Comparison of ENCODE assay signal across 9 mouse cellular contexts in the genomic region with DNA sequence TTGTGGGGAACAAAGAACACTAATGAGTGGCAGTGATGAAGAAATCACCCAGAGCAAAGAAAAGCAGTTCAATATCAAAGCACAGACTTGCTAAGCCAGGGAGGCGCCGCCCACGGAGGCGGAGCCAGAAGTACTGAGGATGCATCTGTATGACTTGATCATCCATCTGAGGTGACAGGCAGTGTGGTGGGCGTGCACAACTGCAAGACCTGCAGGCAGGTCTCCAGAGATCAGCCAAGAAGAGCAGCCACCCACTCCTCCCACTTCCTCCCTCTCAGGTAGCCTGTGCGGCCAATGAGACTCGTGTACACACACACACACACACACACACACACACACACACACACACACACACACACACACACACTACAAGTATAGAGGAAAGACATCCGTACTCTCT.
DNase-seq lines count a peak whose midpoint lies in the region; ATAC-seq and TF ChIP-seq lines count a peak whose summit lies in the region.
"Had no signal": no experiment of that assay in that cellular context is flagged by ENCODE, and none has a peak within 500 bp of the region (broad histone marks: within the 10 kb centered on the region; RNA-seq: fewer than 3 reads in every experiment).

No protein-coding gene starts in this region.

- H3K27ac ChIP-seq in heart, postnatal 0 days (ENCODE audit: low read depth): no peak overlapping the region
- no peak overlapping the region for H3K27ac ChIP-seq in CH12.LX (ENCODE audit: insufficient read depth, low read depth)
- H3K27ac ChIP-seq: limb, embryonic 13.5 days had no signal

- no peaks in the 10 kb centered on the region for H3K27me3 ChIP-seq in heart, postnatal 0 days (ENCODE audit: control insufficient read depth, insufficient read depth, low read length)
- peaks cover 10% of the 10 kb centered on the region for H3K27me3 ChIP-seq in CH12.LX (replicated peaks)

- H3K4me3 ChIP-seq in heart, postnatal 0 days (ENCODE audit: low read depth, low read length): no peak overlapping the region
- peak overlapping the region in 1 of 3 experiments; percentile 13 for H3K4me3 ChIP-seq in CH12.LX (replicated peaks in 1 of 3; ENCODE audit: low read depth in 2 of 3, low read length in 2 of 3, poor library complexity in 1 of 3)
- H3K4me3 ChIP-seq: limb, embryonic 13.5 days had no signal

- no peaks in the 10 kb centered on the region for H3K79me2 ChIP-seq in CH12.LX (replicated peaks; ENCODE audit: control insufficient read depth, extremely low read depth, insufficient read depth, poor library complexity, severe bottlenecking)

- peak; percentile 15 for DNase-seq in heart, postnatal 0 days (ENCODE audit: low spot score)
- no peak for DNase-seq in heart, adult 9 months (ENCODE audit: low spot score in 2 of 2)
- DNase-seq in CH12.LX (ENCODE audit: extremely low read depth): peak; percentile 85
- peak; percentile 54 to 77 for DNase-seq in left cerebral cortex, adult 18-20 months (ENCODE audit: low spot score in 2 of 2)
- peak; percentile 80 to 89 for DNase-seq in thymus, postnatal 36 days
- no peak for DNase-seq in ovary, postnatal 10 days (ENCODE audit: low spot score)

- no peak for TF ChIP-seq CTCF in heart, postnatal 0 days (IDR thresholded peaks at IDR 0.05; ENCODE audit: low read depth)
- no peak for TF ChIP-seq CTCF in CH12.LX (conservative IDR thresholded peaks at IDR 0.05 in 1 of 2, IDR thresholded peaks at IDR 0.05 in 1 of 2; ENCODE audit: low read depth in 2 of 2, low read length in 2 of 2)

- in situ Hi-C loops in CH12.LX (cut with MboI; ENCODE audit: low pct_ligation_motif_present, low pct_unique_long_range_greater_than_20kb, low sequenced_read_pairs): loop anchor here (10.0 kb wide), 1 partner anchor 507 kb away; no protein-coding TSS in a partner anchor

- WGBS in heart, postnatal 0 days: 63% methylated on average over 8 of the region's 8 CpGs

- ATAC-seq in heart, postnatal 0 days (ENCODE audit: insufficient read depth, low read depth): no peak
- peak; percentile 66 for ATAC-seq in erythroblast, adult 5-6 weeks (replicated peaks; ENCODE audit: low FRiP score, poor library complexity, severe bottlenecking)
- peak; percentile 34; the same call in 1 of the 2 replicates for ATAC-seq in monocyte, adult 5-6 weeks (replicated peaks; ENCODE audit: insufficient number of reproducible peaks, low FRiP score, low TSS enrichment, poor library complexity, severe bottlenecking)

- H3K4me2 ChIP-seq in heart, postnatal 0 days (ENCODE audit: low read depth, low read length): no peak overlapping the region
- H3K4me2 ChIP-seq in CH12.LX (ENCODE audit: insufficient read depth, low read depth, poor library complexity, severe bottlenecking): 0 out of 2 replicates have a peak overlapping the region, but pooled peaks have one; percentile 16
- H3K4me2 ChIP-seq: limb, embryonic 13.5 days had no signal

- no peak for TF ChIP-seq POLR2A in CH12.LX (IDR thresholded peaks at IDR 0.05; ENCODE audit: low read depth, low read length)

- no peak overlapping the region for H3K9ac ChIP-seq in heart, postnatal 0 days (replicated peaks; ENCODE audit: low read depth, low read length)
- H3K9ac ChIP-seq in CH12.LX (ENCODE audit: insufficient read depth, low read depth): no peak overlapping the region
- H3K9ac ChIP-seq: limb, embryonic 13.5 days had no signal

- H3K36me3 ChIP-seq in heart, postnatal 0 days (replicated peaks; ENCODE audit: control insufficient read depth, insufficient read depth, low read length): no peaks in the 10 kb centered on the region
- H3K36me3 ChIP-seq in CH12.LX (replicated peaks in 1 of 2; ENCODE audit: control insufficient read depth in 1 of 2, insufficient read depth in 1 of 2, low read length in 1 of 2): no peaks in the 10 kb centered on the region
- H3K36me3 ChIP-seq: limb, embryonic 13.5 days had no signal

- TF ChIP-seq RAD21 in CH12.LX (IDR thresholded peaks at IDR 0.05; ENCODE audit: low read depth, low read length): no peak

- dilution Hi-C loops in CH12.LX (cut with MboI; ENCODE audit: extremely low pct_ligation_motif_present, extremely low pct_unique_long_range_greater_than_20kb, low sequenced_read_pairs): loop anchor here (25.0 kb wide), 1 partner anchor 185 kb away; no protein-coding TSS in a partner anchor

- no peak for TF ChIP-seq EP300 in heart, postnatal 0 days (IDR thresholded peaks at IDR 0.05; ENCODE audit: low read depth)
- no peak for TF ChIP-seq EP300 in CH12.LX (IDR thresholded peaks at IDR 0.05; ENCODE audit: low read length)

- H3K9me3 ChIP-seq in heart, postnatal 0 days (replicated peaks; ENCODE audit: control insufficient read depth, low read length): no peaks in the 10 kb centered on the region
- H3K9me3 ChIP-seq in CH12.LX (replicated peaks; ENCODE audit: low read length): no peaks in the 10 kb centered on the region
- H3K9me3 ChIP-seq: limb, embryonic 13.5 days had no signal

- peaks cover 18% of the 10 kb centered on the region for H3K4me1 ChIP-seq in heart, postnatal 0 days (ENCODE audit: control insufficient read depth, insufficient read depth)
- H3K4me1 ChIP-seq in CH12.LX (ENCODE audit: control insufficient read depth in 1 of 2, insufficient read depth in 2 of 2): peaks cover 10 to 33% of the 10 kb centered on the region in 2 experiments

TF ChIP-seq in CH12.LX, 34 proteins besides CTCF, POLR2A, EP300 and RAD21:
- TF ChIP-seq JUND (conservative IDR thresholded peaks at IDR 0.05; ENCODE audit: low read depth, low read length) (no peak), POLR2AphosphoS2 (IDR thresholded peaks at IDR 0.05; ENCODE audit: low read depth, low read length) (no peak), SIN3A (IDR thresholded peaks at IDR 0.05; ENCODE audit: low read length) (no peak; the same call in 1 of the 2 replicates), E2F4 (IDR thresholded peaks at IDR 0.05; ENCODE audit: insufficient replicate concordance, low read depth, low read length) (no peak), HCFC1 (IDR thresholded peaks at IDR 0.05; ENCODE audit: low read depth, low read length) (no peak), CHD1 (IDR thresholded peaks at IDR 0.05; ENCODE audit: low read depth, low read length) (no peak), GABPA (IDR thresholded peaks at IDR 0.05; ENCODE audit: insufficient replicate concordance, low read depth, low read length) (no peak), PAX5 (IDR thresholded peaks at IDR 0.05; ENCODE audit: low read length) (no peak), MEF2A (IDR thresholded peaks at IDR 0.05; ENCODE audit: borderline replicate concordance, low read depth, low read length) (no peak), USF1 (IDR thresholded peaks at IDR 0.05; ENCODE audit: low read depth, low read length) (no peak), ELF1 (IDR thresholded peaks at IDR 0.05; ENCODE audit: low read depth, low read length) (no peak), ETS1 (conservative IDR thresholded peaks at IDR 0.05; ENCODE audit: low read depth, low read length) (no peak), NELFE (IDR thresholded peaks at IDR 0.05; ENCODE audit: low read depth, low read length) (no peak)
TF ChIP-seq in CH12.LX: peak in this region for 0.

Comparison
In these comparisons a context has a peak if more than half of its experiments do, and no peak if none do; other contexts are left out.
1. DNase-seq: peak in heart, postnatal 0 days (single experiment), CH12.LX (single experiment), left cerebral cortex, adult 18-20 months (2 of 2) and thymus, postnatal 36 days (2 of 2); none in heart, adult 9 months (0 of 2) and ovary, postnatal 10 days (single experiment).